Mouse (Mus musculus) stomach, embryonic 16.5 days (tissue): ENCODE results near the gene Xab2. TPM values are rescaled to one million over a fixed set of nuclear protein-coding genes. Genes with fewer than 3 reads are reported as not detected.
"Not testable (repeated sequence)": the region's sequence is repeated elsewhere in the genome, so short reads cannot be mapped to it uniquely, and the experiment has no call there.

Source experiments
- ATAC-seq: fragments of 200-750 bp; cut with Nextera tagmentation; 2 replicates; pipeline ENCODE4 v1.8.0; 2017; ENCODE audit warnings: moderate number of reproducible peaks, moderate TSS enrichment; ENCODE audit not compliant: insufficient read depth, low FRiP score
- H3K27ac ChIP-seq: fragments of 300-500 bp; sonication (generic); 2 replicates; pipeline ENCODE4 v1.5.1; 2014; ENCODE audit warnings: low read length
- H3K27me3 ChIP-seq: fragments of 300-500 bp; sonication (generic); 2 replicates; pipeline ENCODE4 v1.6.1; 2014; ENCODE audit warnings: low read length, control low read depth, mixed read lengths; ENCODE audit not compliant: control insufficient read depth, insufficient read depth
- H3K36me3 ChIP-seq: fragments of 300-500 bp; sonication (generic); 2 replicates; pipeline ENCODE4 v1.6.1; 2014; ENCODE audit warnings: low read length; ENCODE audit not compliant: control insufficient read depth, insufficient read depth
- H3K4me1 ChIP-seq: fragments of 300-500 bp; sonication (generic); 2 replicates; pipeline ENCODE4 v1.6.1; 2014; ENCODE audit warnings: low read length, control low read depth, mixed read lengths; ENCODE audit not compliant: control insufficient read depth, insufficient read depth
- H3K4me2 ChIP-seq: fragments of 300-500 bp; sonication (generic); 2 replicates; pipeline ENCODE4 v1.6.1; 2014; ENCODE audit warnings: low read depth, low read length, mixed read lengths
- H3K4me3 ChIP-seq: fragments of 300-500 bp; sonication (generic); replicated peaks from 2 replicates; pipeline ENCODE4 v1.5.1; 2014; ENCODE audit warnings: mild to moderate bottlenecking, low read length
- H3K9ac ChIP-seq: fragments of 300-500 bp; sonication (generic); 2 replicates; pipeline ENCODE4 v1.6.1; 2014; ENCODE audit warnings: low read length
- H3K9me3 ChIP-seq: fragments of 300-500 bp; sonication (generic); replicated peaks from 2 replicates; pipeline ENCODE4 v1.6.1; 2016; ENCODE audit warnings: low read length, control low read depth; ENCODE audit not compliant: control insufficient read depth
- WGBS: fragments of 180-500 bp; shearing (Covaris S2); extraction: QIAGEN DNeasy Blood & Tissue Kit; methylation state at CpG from one replicate; pipeline ENCODE4 v1.1.7; 2014; 5-methylcytosine and 5-hydroxymethylcytosine counted together
- polyA plus RNA-seq: library from polyadenylated mRNA; unstranded; fragments of >200 nt; fragmentation: Nextera tagmentation; extraction: Ambion mirVana; gene quantifications from 2 replicates; pipeline ENCODE4 v1.2.1, GENCODE M21; 2015

Xab2 gene
- polyA plus RNA-seq, 1 experiment from 2014 or later: 50.8 TPM

DNA sequence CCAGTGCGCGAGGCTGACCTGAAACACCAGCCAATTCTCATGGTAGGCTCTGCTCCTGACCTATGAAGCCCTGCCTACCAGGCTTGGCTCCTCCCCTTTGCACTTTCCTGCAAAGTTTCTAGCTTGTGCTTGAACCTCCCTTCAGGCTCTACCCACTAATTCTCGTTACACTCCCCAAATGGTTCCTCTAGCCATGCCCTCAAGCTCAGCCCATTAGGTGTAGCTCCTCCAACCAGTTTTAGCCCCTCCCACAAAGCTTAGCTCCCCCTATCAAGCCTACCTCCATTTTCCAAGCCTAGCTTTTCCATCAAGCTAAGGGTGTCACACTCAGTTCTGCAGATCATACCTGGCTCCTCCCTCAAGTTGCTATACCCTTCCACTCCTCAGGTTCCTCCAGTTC lies 23.1 kb downstream of the Xab2 start:
- Histone ChIP-seq H3K27ac (no peak overlapping the region), H3K9me3 (no peaks in the 10 kb centered on the region), H3K4me1 (no peaks in the 10 kb centered on the region), H3K9ac (no peak overlapping the region), H3K27me3 (no peaks in the 10 kb centered on the region), H3K4me2 (no peak overlapping the region), H3K36me3 (no peaks in the 10 kb centered on the region), H3K4me3 (no peak overlapping the region)
- 76% methylated on average over 3 of the region's 3 CpGs for WGBS
- no peak for ATAC-seq

DNA sequence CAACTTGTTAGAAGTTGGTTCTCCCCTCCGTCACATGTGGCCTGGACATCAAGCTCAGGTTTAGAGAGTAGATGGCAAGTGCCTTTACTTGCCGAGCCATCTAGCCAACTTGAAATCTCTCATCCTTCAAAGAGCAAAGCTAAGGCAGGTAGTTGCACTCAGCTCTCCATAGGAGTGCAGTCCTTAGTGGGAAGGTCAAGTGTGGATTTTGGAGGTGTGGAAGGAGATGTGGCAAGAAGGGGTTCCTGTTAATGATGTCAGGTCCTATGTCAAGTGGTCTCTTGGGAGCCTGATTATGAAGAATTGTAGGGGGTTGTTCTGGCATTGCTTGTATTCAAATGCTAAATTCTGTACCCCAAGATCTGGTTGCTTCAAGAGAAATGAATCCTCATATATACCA lies 26.6 kb downstream of the Xab2 start:
- H3K36me3 ChIP-seq: no peaks in the 10 kb centered on the region
- ATAC-seq: no peak
- H3K9ac ChIP-seq: no peak overlapping the region
- H3K4me1 ChIP-seq: no peaks in the 10 kb centered on the region
- H3K27me3 ChIP-seq: no peaks in the 10 kb centered on the region
- H3K4me2 ChIP-seq: no peak overlapping the region
- no peaks in the 10 kb centered on the region for H3K9me3 ChIP-seq
- 86% methylated on average over 2 of the region's 2 CpGs for WGBS
- H3K27ac ChIP-seq: no peak overlapping the region
- no peak overlapping the region for H3K4me3 ChIP-seq

DNA sequence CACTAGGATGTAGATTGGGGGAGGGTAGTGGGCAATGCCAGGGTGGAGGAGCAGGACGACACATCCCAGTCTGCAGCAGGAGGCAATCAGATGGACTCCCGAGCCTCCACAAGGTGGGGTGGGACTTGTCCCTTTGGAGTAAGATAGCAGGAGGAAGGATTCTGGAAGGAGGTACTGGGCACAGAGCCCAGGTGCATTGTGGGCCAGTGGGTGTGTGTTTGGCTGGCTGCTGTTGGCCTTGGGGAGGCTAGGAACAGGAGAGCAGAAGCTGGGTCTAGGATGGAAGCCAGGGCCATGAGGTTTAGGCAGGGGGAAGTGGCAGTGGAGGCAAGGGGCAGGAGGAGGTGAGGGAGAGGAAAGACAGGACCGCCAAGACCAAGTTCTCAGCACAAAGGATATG lies 27.6 kb downstream of the Xab2 start:
- no peaks in the 10 kb centered on the region for H3K4me1 ChIP-seq
- no peak overlapping the region for H3K4me3 ChIP-seq
- no peaks in the 10 kb centered on the region for H3K9me3 ChIP-seq
- no peaks in the 10 kb centered on the region for H3K27me3 ChIP-seq
- no peak overlapping the region for H3K4me2 ChIP-seq
- WGBS: 54% methylated on average over 3 of the region's 3 CpGs
- no peak for ATAC-seq
- no peaks in the 10 kb centered on the region for H3K36me3 ChIP-seq
- H3K27ac ChIP-seq: no peak overlapping the region
- H3K9ac ChIP-seq: no peak overlapping the region

DNA sequence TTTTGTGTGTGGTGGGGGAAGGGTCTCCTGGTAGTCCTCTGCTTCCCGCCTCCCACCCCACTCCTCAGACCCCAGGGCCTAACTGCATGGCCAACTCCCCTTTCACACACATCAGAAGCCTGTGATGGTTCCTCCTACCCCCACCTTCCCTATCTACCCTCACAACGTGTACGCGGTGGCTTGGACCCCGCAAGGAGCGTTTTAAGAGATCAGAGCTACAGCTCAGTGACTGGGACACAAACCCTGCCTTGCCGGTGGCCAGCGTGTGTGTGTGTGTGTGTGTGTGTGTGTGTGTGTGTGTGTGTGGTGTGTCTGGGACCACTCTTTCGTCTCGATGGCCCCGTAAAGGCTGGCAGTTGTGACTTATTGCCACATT lies 32.9 kb downstream of the Xab2 start:
- no peaks in the 10 kb centered on the region for H3K27me3 ChIP-seq
- H3K9ac ChIP-seq: peak overlapping the region; percentile 74
- peak overlapping the region; percentile 75 for H3K4me3 ChIP-seq
- peak overlapping the region; percentile 87 for H3K4me2 ChIP-seq
- peak; percentile 24; the same call in 1 of the 2 replicates for ATAC-seq
- H3K27ac ChIP-seq: peak overlapping the region; percentile 91
- no peaks in the 10 kb centered on the region for H3K9me3 ChIP-seq
- no peaks in the 10 kb centered on the region for H3K36me3 ChIP-seq
- 5% methylated on average over 11 of the region's 11 CpGs for WGBS
- H3K4me1 ChIP-seq: 0 out of 2 replicates have a peak, but pooled peaks cover 3% of the 10 kb centered on the region

GRCm38 (mm10) chr8:3587391-3588257 lies 33.5 kb downstream of the Xab2 start:
- Histone ChIP-seq H3K9ac (peak overlapping the region; percentile 74), H3K36me3 (no peaks in the 10 kb centered on the region), H3K27ac (peak overlapping the region; percentile 91), H3K27me3 (no peaks in the 10 kb centered on the region), H3K4me1 (0 out of 2 replicates have a peak, but pooled peaks cover 3% of the 10 kb centered on the region), H3K4me2 (peak overlapping the region; percentile 87), H3K4me3 (peak overlapping the region; percentile 75), H3K9me3 (no peaks in the 10 kb centered on the region)
- WGBS: under 1% methylated on average over 76 of the region's 77 CpGs
- ATAC-seq: peak; percentile 82

DNA sequence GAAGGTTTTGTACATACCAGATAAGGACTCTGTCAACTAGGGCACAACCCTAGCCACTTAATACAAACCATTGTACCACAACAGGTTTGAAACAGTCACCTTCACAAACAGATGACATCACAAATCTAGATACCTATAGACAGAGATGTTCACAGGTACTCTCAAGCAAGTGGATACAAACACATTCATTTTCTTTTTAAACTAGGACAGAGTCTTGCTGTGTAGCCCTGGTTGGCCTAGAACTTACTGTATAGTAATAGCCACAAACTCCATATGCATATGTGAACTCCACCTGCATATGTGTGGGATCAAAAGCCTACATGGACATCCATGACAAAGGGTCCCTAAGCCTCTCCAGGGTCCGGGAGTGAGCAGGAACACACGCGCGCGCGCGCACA lies 34.1 kb downstream of the Xab2 start, which contains the start of gene Camsap3:
TSS of gene Camsap3 (plus strand) at position 301 of the 398 bp plus-strand sequence.
- Histone ChIP-seq H3K36me3 (no peaks in the 10 kb centered on the region), H3K9me3 (no peaks in the 10 kb centered on the region), H3K4me2 (peak within 1 kb of the TSS; percentile 87), H3K9ac (peak within 1 kb of the TSS; percentile 74), H3K27ac (peak within 1 kb of the TSS; percentile 91), H3K4me3 (peak within 1 kb of the TSS; percentile 75), H3K4me1 (0 out of 2 replicates have a peak, but pooled peaks cover 3% of the 10 kb centered on the region), H3K27me3 (no peaks in the 10 kb centered on the region)
- WGBS: 10% methylated on average over 7 of the region's 7 CpGs
- ATAC-seq: no peak

- Histone ChIP-seq H3K4me3 (no peak overlapping the region), H3K4me2 (no peak overlapping the region), H3K9ac (no peak overlapping the region), H3K4me1 (0 out of 2 replicates have a peak, but pooled peaks cover 3% of the 10 kb centered on the region), H3K27me3 (no peaks in the 10 kb centered on the region), H3K36me3 (no peaks in the 10 kb centered on the region), H3K27ac (no peak overlapping the region; the same call in 1 of the 2 replicates), H3K9me3 (no peaks in the 10 kb centered on the region)
- no peak for ATAC-seq
- WGBS: 69% methylated on average over 2 of the region's 2 CpGs
Observed at GRCm38 (mm10) chr8:3586452-3586851, 34.7 kb downstream of the Xab2 start.

- not testable (repeated sequence) for H3K27me3 ChIP-seq, H3K36me3 ChIP-seq, H3K9me3 ChIP-seq, ATAC-seq, H3K4me2 ChIP-seq, H3K9ac ChIP-seq, H3K27ac ChIP-seq, H3K4me3 ChIP-seq, H3K4me1 ChIP-seq
- 81% methylated on average over 1 of the region's 3 CpGs for WGBS
Observed at GRCm38 (mm10) chr8:3581961-3582360, 39.2 kb downstream of the Xab2 start.
